Mouse (Mus musculus): Measurements from ENCODE around the gene Taf3.
A peak's percentile ranks its signal among the peaks of the same experiment; 100 is the strongest.

The Taf3 gene

GRCm38 (mm10) chr2:10010263-10010909 is 38.0 kb downstream of the Taf3 start:
- DNase-seq: no peak

- no peak for DNase-seq
These were observed 38.6 kb downstream of the Taf3 start for GRCm38 (mm10) chr2:10009671-10010254.

- DNase-seq: no peak
These were observed 39.8 kb downstream of the Taf3 start for GRCm38 (mm10) chr2:10008593-10008992.

DNA sequence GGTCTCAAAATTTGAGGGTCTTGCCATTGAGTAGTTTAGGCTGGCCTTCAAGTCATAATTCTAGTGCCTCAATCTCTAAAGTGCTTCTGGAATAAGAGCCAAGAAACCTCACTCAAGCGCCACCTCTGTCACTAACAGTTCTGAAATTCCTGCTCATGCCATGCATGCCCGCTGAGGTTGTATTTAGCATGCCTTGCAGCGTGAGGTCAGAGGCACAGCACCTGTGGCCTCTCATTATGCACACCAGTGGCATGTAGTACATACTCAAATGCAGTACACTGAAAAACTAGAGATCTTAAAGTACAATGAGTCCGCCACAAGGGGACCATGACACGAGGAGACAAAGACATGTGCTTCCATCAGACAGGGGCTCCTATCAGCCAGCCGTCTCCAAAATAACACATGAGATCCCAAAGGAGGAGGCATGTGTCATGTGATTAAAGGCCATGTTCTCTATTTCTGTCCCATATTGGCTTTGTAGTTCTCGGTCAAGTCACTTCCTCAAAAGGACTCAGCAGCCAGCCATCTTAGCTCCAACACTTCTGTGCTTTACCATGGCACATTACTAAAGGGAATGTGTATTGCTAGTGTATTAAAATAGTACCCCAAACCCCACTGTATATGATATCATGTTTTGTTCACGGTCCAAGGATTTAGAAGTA is 43.3 kb downstream of the Taf3 start:
- DNase-seq: no peak

GRCm38 (mm10) chr2:10003358-10003757 is 45.0 kb downstream of the Taf3 start:
- DNase-seq: no peak

DNA sequence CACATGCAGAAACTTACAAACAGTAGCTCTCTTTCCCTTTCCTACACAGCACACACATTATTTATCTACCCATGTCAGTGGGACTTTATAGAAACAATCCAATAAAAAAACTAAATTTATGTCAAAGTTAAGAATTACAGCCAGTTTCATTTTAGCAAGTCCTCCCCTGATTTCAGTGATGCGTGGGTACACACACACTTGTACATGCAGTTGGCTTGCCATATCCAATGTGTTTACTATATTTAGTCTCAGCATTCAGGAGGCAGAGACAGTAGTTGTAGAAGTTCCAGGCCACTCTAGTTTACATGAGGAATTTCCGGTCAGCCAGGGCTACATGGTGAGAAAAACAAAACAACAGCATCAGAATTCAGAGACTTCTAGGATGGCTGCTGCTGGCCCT is 46.8 kb downstream of the Taf3 start:
- no peak for DNase-seq

DNA sequence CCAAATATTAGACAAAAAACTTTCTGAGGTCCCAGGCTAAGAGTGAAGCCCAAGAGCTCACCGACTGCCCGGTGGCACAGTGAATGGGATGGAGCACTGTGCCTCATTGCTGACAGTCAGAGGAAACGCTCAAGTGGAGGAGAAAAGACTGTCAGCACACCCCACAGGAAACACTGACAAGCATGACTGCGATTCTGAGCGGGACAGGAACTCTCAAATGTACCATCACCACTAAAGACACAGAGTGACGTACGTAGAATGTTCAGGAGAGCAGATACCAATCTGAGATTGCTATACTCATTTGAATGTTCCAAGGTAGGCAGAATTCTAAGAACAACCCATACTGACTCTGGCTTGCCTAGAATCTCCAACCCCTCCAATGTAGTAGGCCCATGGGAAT is 50.9 kb downstream of the Taf3 start:
- peak; percentile 28 to 35 for DNase-seq

- no peak for DNase-seq
These were observed 52.3 kb downstream of the Taf3 start for GRCm38 (mm10) chr2:9996111-9996510.

DNA sequence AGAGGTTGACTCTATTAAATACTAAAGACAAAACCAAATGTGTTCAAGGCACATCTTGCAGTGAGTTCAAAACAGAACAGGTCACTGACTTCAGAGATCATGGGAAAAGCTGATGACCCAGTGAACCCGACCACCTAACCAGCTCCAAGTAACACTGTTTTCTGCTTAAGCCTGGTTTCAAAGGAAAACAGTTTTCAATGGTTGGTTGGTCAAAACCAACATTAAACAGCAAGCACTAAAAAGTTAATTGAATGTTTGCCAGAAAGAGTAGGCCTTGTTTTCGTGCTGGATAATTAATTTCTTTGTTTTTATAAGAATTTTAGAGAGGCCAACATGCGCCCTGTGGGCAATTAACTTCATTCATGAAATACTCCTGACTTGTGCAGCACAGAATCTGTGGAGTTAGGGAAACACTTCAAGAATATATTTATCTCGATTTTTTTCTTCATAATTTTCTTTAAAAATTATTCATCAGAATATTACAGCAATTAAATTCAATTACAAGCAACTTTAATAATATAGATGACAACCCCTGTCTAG is 57.6 kb downstream of the Taf3 start:
- DNase-seq: no peak

DNA sequence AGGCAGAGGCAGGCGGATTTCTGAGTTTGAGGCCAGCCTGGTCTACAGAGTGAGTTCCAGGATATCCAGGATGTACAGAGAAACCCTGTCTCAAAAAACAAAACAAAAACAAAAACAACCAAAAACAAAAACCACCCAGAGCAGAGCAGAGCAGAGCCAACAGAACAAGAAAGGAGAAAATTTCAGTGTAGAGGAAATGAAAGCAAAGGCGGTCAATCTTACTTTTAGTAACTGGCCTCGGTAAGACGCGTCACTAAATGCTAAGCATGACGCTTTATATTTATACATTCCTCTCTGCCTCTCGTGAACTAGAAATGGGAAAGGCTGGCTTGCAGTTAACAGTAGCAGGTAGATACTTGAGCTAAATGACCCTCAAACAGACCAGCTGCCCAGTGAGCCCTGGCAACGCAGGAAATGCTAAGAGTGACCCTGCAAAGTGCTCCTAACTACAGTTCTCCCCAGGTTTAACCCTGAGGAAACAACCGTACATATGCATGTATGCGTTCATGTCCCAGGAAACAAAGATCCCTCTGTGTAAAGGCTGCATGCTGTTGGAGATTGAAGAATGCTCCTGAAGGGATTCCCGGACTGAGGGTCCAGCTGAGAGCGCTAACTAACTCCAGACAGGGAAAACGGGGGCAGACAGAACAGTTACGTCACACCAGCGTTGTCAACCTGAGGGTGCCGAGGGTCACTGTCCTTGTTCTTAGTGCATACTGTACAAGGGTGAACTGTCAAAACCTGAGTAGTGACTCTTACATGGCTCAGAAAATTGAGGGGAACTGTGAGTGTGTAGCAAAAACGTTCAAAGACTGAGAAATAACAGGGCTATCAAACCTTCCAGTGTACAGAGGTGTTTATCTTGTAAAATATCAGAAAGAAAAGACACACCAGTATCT is 58.5 kb downstream of the Taf3 start:
- DNase-seq: no peak

DNA sequence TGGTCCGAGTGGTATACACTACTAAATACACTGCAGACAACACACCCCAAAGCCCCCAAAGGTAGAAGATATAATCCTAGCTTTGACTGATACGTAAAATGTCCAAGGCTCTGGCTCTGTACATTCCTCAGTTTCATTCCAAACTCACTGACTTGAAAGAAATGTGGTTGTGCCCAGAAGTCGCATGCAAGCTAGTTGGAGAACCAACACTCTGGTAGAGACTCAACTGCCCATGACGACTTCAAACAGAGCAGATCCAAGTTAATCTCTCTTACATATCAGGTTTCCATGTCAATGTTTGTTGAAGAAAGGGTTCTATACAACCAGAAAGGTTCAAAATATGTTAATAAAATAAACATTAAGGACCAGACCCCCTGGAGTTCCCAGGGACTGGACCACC is 60.1 kb downstream of the Taf3 start:
- DNase-seq: no peak

DNA sequence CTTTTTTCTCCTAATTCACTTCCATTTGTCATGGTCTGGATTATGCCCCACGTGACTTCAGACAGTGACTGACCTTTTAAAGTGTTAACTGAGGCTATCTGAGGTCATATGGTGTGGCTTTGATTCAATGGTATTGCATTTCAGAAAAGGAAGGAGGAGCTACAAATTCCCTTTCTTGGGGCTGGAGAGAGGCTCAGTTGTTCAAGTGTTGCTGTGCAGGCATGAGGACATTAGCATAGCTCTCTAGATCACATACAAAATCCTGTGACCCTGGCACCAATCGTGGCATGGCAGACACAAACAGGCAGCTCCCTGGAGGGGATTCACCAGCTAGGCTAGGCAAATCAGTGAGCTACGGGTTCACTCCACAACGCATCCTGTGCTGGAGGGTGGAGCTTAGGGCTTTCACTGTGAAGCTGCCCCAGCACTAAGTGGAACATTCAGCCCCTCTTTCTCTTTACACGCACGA is 62.4 kb downstream of the Taf3 start:
- DNase-seq: peak in 1 of 2 experiments; percentile 13

- DNase-seq: no peak
These were observed 66.0 kb downstream of the Taf3 start for GRCm38 (mm10) chr2:9982446-9982845.

DNA sequence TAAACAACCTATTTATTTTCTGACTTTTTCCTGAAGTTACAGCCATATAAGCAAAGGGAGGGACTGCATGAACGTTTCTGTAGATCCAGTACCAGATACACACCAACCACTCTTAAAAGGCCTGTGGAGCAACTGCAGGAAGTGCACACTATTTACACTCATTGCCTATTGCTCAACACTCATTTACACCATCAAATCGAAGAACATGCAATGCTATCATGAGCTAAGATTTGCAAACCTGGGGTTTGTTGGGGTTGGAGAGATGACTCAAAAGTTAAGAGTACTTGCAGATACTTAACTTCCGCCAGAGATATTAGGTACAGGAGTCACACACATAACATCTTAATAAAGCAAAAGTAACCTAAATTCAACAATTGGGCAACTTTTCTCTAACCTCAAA is 76.5 kb downstream of the Taf3 start:
- no peak for DNase-seq

DNA sequence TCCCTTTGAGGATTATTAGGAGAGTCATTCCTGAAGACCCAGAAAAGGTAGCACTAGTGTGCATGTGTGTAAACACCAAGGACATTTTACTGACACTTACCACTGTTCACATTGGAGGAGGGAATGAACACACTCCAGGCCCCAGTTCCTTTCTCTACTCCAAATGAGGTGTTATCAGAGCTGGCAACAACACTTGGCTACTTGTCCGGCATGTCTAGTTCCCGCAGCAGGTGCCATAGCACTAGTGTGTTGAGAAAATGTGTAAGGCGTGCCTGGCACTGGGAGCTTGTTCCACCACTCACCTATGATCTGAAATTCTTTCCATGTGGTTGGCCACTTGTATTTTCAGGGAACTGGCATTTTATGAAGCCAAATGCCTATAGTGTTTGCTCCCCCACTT is 77.8 kb downstream of the Taf3 start:
- no peak for DNase-seq

DNA sequence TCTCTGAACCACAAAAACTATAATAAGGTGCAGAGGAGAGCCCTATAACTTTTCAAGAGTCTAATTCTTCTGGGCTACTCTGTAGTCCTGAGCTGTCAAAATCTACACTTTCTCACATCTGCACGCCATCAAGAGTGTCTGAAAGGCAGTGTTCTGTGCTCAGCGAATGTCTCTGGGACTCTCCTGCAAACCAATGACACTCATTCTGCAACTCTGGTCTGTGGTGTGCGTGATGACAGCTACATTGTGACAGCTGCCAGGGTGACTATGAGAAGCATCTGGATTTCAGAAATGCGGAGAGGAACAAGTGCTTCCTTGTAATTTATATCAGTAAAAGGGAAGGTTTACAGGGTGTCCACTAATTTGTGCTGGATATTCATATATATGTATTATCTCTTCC is 78.2 kb downstream of the Taf3 start:
- no peak for DNase-seq

DNA sequence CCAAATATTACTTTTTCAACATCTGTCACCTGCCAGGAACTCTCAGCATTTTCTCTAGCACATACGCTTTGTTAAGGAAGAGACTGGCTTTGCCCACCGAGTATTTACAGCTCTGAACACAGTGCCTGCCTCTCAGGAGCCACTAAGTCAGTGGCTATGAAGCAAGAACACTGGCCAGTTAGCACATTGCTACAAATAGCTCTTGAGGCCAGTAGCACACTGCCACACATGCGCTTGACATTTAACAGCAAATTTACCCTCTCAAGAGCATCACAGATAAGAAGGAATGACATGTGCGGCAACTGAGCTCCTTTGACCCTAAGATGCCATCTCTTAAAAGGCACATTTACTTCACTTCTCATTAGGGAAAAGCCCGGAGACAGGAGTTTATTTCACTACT is 78.7 kb downstream of the Taf3 start:
- no peak for DNase-seq

DNA sequence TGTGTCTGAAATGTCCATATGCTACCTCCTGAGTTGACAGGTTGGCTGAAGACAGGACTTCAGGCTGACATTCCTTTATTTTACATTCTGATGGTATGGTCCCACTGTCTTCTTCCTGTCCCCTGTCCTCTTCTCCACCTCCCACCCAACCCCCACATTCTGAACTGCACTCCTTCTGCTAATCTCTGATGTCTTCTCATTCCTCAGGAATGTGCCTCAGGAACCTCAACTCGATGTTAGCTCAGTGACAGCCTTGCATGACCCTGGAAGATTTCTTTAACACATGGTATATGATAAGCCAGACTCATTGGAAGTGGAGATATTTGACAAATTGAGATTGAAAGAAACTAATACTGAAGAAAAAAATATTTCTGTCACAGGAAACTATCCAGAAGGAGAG is 81.8 kb downstream of the Taf3 start:
- DNase-seq: no peak

DNA sequence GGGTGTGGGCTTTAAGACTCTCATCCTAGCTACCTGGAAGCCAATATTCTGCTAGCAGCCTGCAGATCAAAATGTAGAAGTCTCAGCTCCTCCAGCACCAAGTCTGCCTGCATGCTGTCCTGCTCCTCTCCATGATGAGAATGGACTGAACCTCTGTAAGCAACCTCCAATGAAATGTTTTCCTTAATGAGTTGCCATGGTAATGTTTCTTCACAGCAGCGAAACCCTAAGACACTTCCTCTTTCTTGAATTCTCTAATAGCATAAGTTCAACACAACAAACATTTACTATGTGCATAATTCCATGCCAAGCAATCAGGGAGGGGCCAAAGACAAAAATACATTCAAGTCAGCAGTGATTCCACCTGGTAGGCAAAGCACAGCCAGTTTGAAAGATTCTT is 82.8 kb downstream of the Taf3 start:
- no peak for DNase-seq

DNA sequence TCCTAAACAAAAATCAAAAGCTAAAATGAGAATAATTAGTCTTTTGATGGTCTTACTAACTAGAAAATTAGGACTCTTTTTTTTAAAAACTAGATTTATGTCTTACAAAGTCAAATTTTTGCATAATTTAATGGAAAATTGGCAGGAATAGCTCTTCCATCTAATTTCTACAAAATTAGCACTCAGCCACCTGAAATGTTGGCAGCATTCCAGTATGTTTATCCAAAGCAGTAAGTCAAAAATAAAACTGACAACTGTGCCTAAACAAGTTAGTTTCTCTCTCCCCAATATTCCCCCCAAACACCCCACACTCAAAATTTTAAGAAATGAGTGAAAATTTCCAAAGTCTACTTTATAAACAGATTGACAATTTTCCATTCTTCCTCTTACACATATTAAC is 85.5 kb downstream of the Taf3 start:
- no peak for DNase-seq

- DNase-seq: no peak
These were observed 86.7 kb downstream of the Taf3 start for GRCm38 (mm10) chr2:9961708-9962107.

DNA sequence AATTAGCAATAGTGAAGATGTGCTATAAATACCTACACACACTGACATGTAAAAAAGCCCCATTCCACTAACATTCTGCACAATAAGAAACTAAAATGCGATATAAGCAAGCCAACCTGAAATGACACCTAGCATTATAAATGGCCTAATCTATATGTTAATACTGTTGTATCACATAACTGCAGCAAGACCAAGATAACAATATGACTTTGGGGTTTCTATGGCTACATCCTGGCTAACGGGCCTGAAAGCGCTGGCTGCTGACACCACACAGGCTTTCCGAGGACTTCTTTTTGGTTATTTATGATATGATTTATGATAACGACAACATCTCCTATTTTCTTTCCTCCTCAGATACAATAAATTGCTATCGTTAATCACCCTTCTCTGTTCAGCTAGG is 90.4 kb downstream of the Taf3 start:
- DNase-seq: no peak

DNA sequence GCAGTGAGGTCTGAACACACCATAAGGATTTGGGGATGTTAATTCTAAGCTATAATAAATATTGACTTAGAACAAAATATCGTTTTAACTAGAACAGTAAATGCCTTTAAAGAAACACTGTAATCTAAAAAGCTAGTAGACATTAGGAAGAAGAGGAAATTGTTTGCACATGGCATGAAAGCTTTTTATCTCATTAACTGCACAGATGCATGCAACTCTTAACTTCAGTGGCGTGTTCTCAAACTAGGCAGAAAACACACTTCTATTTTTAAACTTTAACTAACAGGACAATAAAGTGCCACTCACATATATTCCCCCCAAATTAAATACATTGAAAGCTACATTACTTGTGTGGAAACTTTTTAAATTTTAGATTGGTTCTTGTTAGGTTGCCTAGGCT is 91.8 kb downstream of the Taf3 start:
- no peak for DNase-seq

All from spleen, adult 18-20 months (tissue).